Mouse (Mus musculus) liver, embryonic 14.5 days (tissue): ENCODE results near the gene Ell3.

ENCODE experiments used
- CTCF ChIP-seq: IDR thresholded peaks from 2 replicates; pipeline ENCODE4 v1.5.1; 2016; ENCODE audit warnings: antibody characterized with exemption, low read depth, control low read depth
- EP300 ChIP-seq: IDR thresholded peaks from 2 replicates; pipeline ENCODE4 v1.6.1; 2016; ENCODE audit warnings: antibody characterized with exemption, low read depth

DNA sequence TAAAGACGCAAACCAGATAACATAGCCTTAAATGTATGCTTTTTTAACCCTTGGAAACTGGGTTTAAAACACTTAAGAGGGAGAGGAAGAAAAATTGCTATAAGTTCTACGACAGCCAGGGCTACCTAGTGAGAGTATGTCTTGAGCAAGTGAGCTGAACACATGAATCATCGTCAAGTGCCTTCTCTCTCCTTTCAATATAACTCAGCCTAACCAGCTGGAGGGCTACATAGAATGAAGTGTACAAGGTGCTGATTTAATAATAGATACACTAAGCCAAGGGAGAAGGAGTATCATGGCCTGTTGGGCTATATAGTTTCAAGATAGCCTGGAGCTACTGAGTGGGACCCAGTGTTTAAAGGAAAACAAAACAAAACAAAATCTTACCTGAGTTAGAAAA, 25.6 kb downstream of the Ell3 start:
- TF ChIP-seq CTCF (no peak), EP300 (no peak)
